Mouse (Mus musculus) midbrain, embryonic 14.5 days (tissue): ENCODE measurements around the gene Avil. TPM values are rescaled to one million over a fixed set of nuclear protein-coding genes. Genes with fewer than 3 reads are reported as not detected.
"Not testable (repeated sequence)": the region's sequence is repeated elsewhere in the genome, so short reads cannot be mapped to it uniquely, and the experiment has no call there.

ENCODE experiments used
- ATAC-seq: fragments of 200-750 bp; cut with Nextera tagmentation; 2 replicates; pipeline ENCODE4 v1.8.0; 2017; ENCODE audit warnings: moderate number of reproducible peaks, moderate library complexity; ENCODE audit not compliant: low FRiP score, low TSS enrichment
- DNase-seq: peaks from one replicate; pipeline ENCODE4 v3.0.0-alpha.2; 2015
- H3K27ac ChIP-seq: fragments of 300-500 bp; sonication (generic); replicated peaks from 2 replicates; pipeline ENCODE4 v1.5.1; 2014; ENCODE audit warnings: mild to moderate bottlenecking, low read depth, low read length, moderate library complexity
- H3K27me3 ChIP-seq: fragments of 300-500 bp; sonication (generic); 2 replicates; pipeline ENCODE4 v1.6.1; 2014; ENCODE audit warnings: low read length, control low read depth, mixed read lengths; ENCODE audit not compliant: control insufficient read depth, insufficient read depth
- H3K36me3 ChIP-seq: fragments of 300-500 bp; sonication (generic); 2 replicates; pipeline ENCODE4 v1.6.1; 2014; ENCODE audit warnings: low read length, control low read depth; ENCODE audit not compliant: control insufficient read depth, insufficient read depth
- H3K4me1 ChIP-seq: fragments of 300-500 bp; sonication (generic); 2 replicates; pipeline ENCODE4 v1.6.1; 2014; ENCODE audit warnings: mild to moderate bottlenecking, antibody characterized with exemption, low read length, control low read depth; ENCODE audit not compliant: control insufficient read depth, insufficient read depth
- H3K4me2 ChIP-seq: fragments of 300-500 bp; sonication (generic); 2 replicates; pipeline ENCODE4 v1.6.1; 2014; ENCODE audit warnings: mild to moderate bottlenecking, low read length, moderate library complexity
- H3K4me3 ChIP-seq: fragments of 300-500 bp; sonication (generic); replicated peaks from 2 replicates; pipeline ENCODE4 v1.5.1; 2014; ENCODE audit warnings: low read depth, low read length
- H3K9ac ChIP-seq: fragments of 300-500 bp; sonication (generic); replicated peaks from 2 replicates; pipeline ENCODE4 v1.6.1; 2014; ENCODE audit warnings: mild to moderate bottlenecking, low read length, moderate library complexity
- H3K9me3 ChIP-seq: fragments of 300-500 bp; sonication (generic); 2 replicates; pipeline ENCODE4 v1.6.1; 2016; ENCODE audit warnings: low read length, control low read depth, mixed read lengths; ENCODE audit not compliant: control insufficient read depth
- WGBS: fragments of 180-500 bp; shearing (Covaris S2); extraction: QIAGEN DNeasy Blood & Tissue Kit; methylation state at CpG from one replicate; pipeline ENCODE4 v1.1.7; 2014; 5-methylcytosine and 5-hydroxymethylcytosine counted together
- polyA plus RNA-seq: library from polyadenylated mRNA; unstranded; fragments of >200 nt; fragmentation: Nextera tagmentation; extraction: Ambion mirVana; gene quantifications from 2 replicates; pipeline ENCODE4 v1.2.1, GENCODE M21; 2014

Gene Avil
- polyA plus RNA-seq, 1 experiment from 2014 or later = 2.1 TPM

GRCm38 (mm10) chr10:127058708-127059107 lies 58.2 kb downstream of the Avil start:
- peaks cover 29% of the 10 kb centered on the region; the same call in 1 of the 2 replicates for H3K4me1 ChIP-seq
- DNase-seq (peak; percentile 29), ATAC-seq (no peak)
- WGBS = 2% methylated on average over 8 of the region's 8 CpGs
- H3K9ac ChIP-seq = peak overlapping the region; percentile 98
- H3K27me3 ChIP-seq = no peaks in the 10 kb centered on the region
- H3K9me3 ChIP-seq = no peaks in the 10 kb centered on the region
- H3K36me3 ChIP-seq = peaks cover 43% of the 10 kb centered on the region
- peak overlapping the region; percentile 90 for H3K4me3 ChIP-seq
- H3K4me2 ChIP-seq = peak overlapping the region; percentile 75
- peak overlapping the region; percentile 97; the same call in 1 of the 2 replicates for H3K27ac ChIP-seq

DNA sequence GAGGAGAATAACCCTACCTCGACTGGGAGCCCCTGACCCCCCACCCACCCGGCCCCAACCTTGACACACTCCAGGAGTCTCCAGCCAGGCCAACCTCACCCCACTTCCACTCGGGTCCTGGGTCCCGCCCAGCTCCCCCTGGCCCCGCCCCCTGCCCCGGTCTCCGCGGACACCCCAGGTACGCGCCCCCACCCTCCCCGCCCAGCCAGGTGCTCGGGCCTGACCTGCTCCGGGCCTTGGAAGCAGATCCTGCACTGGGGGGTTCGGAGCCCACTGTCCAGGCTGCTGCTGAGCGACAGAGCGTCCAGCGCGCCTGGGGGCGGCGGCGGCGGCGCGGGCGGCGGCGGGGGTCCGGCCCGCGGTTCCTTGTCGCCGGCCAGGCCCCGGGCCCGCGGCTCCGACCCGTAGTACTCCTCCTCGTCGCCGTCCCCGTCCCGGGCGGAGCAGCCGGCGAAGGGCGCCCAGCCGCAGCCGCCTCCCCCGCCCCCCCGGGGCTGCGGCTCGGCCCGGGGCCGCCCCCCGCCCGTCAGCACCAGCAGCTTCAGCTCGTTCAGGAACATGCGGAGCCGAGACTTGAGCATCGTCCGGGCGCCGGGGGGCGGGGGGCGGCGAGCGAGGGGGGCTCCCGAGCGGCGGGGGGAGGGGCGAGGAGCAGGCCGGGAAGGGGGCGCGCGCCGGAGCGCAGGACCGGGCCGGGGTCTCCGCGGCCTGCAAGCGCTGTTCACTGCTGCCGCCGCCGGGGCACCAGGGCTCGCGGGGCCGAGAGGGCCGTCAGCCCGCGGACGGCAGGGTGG lies 58.9 kb downstream of the Avil start:
- Histone ChIP-seq H3K9me3 (no peaks in the 10 kb centered on the region), H3K27me3 (no peaks in the 10 kb centered on the region), H3K36me3 (peaks cover 36% of the 10 kb centered on the region), H3K4me2 (peak overlapping the region; percentile 75), H3K4me3 (peak overlapping the region; percentile 90), H3K4me1 (peaks cover 29% of the 10 kb centered on the region; the same call in 1 of the 2 replicates), H3K9ac (peak overlapping the region; percentile 98), H3K27ac (peak overlapping the region; percentile 97)
- under 1% methylated on average over 64 of the region's 92 CpGs for WGBS
- 0 out of 2 replicates have a peak, but pooled peaks have one; percentile 1 for ATAC-seq
- DNase-seq = peak; percentile 78

DNA sequence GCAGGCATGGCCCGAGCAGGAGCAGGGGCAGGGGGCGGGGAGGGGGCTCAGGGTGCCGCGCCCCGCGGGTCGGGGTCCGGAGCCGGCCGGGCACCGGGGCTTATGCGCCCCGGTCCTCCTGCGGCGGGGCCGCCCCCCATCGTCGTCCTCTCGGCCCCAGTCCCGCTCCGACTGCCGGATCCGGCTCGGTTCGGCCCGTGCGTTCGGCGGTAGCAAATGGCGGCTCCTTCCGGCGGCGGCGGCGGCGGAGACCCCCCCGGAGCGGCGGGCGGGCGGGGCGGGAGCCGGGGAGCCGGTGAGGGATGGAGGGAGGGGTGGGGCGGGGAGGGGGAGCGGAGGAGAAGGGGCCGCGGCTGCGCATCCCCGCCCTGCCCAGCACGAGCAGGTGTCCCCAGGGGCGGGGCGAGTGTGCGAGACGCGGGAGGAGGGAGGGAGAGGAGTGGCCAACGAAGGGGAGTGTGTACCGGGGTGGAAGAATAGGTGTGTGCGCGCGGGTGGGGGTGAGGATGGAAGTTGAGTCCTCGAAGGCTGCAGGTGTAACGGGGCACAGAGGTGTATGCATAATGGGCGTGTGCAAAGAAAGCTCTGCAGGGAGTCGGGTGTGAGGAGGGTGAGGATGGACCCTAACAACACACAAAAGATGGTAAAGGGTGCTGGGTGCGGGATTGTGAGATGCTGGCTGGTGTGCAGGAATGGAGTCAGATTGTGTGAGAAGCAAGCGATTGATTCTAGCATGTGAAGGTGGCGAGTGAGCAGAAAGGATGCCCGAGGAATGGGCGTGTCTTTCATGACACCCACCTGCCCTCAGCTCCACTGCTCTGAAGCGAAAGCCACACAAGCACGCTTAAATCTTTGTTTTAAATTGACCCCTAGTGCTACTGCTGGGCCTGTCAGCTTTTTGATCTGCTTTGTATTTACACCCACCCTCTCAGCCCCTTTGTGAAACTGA lies 59.7 kb downstream of the Avil start, which contains the start of gene March9:
TSS of gene March9 (minus strand) at position 217 of the 949 bp plus-strand sequence.
- peak within 1 kb of the TSS; percentile 75 for H3K4me2 ChIP-seq
- WGBS = under 1% methylated on average over 65 of the region's 72 CpGs
- peak within 1 kb of the TSS; percentile 97 for H3K27ac ChIP-seq
- no peaks in the 10 kb centered on the region for H3K9me3 ChIP-seq
- no peaks in the 10 kb centered on the region for H3K27me3 ChIP-seq
- DNase-seq = peak; percentile 96
- peak within 1 kb of the TSS; percentile 90 for H3K4me3 ChIP-seq
- ATAC-seq = peak; percentile 49
- H3K36me3 ChIP-seq = peaks cover 34% of the 10 kb centered on the region
- peaks cover 35% of the 10 kb centered on the region; the same call in 1 of the 2 replicates for H3K4me1 ChIP-seq
- peak within 1 kb of the TSS; percentile 98 for H3K9ac ChIP-seq

DNA sequence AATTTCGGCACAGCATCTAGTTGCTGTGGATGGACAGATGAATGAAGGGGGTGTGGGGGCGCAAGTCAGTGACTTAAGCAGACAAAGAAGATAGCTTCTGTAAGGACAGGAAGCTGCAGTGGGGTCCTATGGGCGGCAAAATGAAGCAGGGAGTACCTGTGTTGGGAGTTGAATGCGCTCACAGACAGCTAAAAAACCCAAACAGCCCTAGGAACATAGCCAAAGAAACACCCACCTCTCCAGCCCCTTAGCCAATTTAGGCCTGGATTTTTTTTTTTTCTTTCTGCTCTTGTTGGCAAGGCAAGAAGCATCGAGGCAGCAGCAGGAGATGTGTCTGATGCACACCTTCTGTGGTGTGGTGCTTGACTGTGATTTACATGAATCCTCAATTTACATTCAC lies 60.6 kb downstream of the Avil start:
- Histone ChIP-seq H3K4me3 (peak overlapping the region; percentile 90), H3K9me3 (no peaks in the 10 kb centered on the region), H3K4me2 (peak overlapping the region; percentile 75), H3K27me3 (no peaks in the 10 kb centered on the region), H3K36me3 (peaks cover 34% of the 10 kb centered on the region), H3K4me1 (peaks cover 31% of the 10 kb centered on the region; the same call in 1 of the 2 replicates), H3K27ac (peak overlapping the region; percentile 97), H3K9ac (peak overlapping the region; percentile 98; the same call in 1 of the 2 replicates)
- WGBS = 15% methylated on average over 5 of the region's 5 CpGs
- DNase-seq (peak; percentile 49), ATAC-seq (no peak)

GRCm38 (mm10) chr10:127061513-127061912 lies 61.0 kb downstream of the Avil start:
- Histone ChIP-seq H3K4me2 (peak overlapping the region; percentile 75), H3K4me3 (peak overlapping the region; percentile 90; the same call in 1 of the 2 replicates), H3K9me3 (no peaks in the 10 kb centered on the region), H3K36me3 (peaks cover 34% of the 10 kb centered on the region), H3K4me1 (peaks cover 31% of the 10 kb centered on the region; the same call in 1 of the 2 replicates), H3K27me3 (no peaks in the 10 kb centered on the region), H3K27ac (peak overlapping the region; percentile 97), H3K9ac (peak overlapping the region; percentile 98; the same call in 1 of the 2 replicates)
- no peak for ATAC-seq
- 69% methylated on average over 2 of the region's 2 CpGs for WGBS
- no peak for DNase-seq

DNA sequence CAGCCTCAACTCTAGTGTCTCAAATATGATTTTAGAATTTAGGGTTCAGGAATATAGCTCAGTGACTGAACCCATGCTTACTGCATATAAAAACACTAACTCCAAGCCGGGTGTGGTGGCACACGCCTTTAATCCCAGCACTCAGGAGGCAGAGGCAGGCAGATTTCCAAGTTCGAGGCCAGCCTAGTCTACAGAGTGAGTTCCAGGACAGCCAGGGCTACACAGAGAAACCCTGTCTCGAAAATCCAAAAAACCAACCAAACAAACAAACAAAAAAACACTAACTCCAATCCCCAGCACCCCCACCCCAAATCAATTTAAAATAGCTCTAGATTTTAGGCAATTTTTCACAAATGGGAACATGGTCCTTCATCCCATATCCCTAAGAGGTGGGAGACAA lies 61.6 kb downstream of the Avil start:
- DNase-seq, H3K9ac ChIP-seq, H3K4me2 ChIP-seq, H3K4me3 ChIP-seq, ATAC-seq, H3K27me3 ChIP-seq, H3K27ac ChIP-seq, H3K9me3 ChIP-seq: not testable (repeated sequence)
- Histone ChIP-seq H3K36me3 (peaks cover 34% of the 10 kb centered on the region), H3K4me1 (peaks cover 31% of the 10 kb centered on the region; the same call in 1 of the 2 replicates)
- 92% methylated on average over 4 of the region's 4 CpGs for WGBS

GRCm38 (mm10) chr10:127062503-127062902 lies 62.0 kb downstream of the Avil start:
- 81% methylated on average over 5 of the region's 5 CpGs for WGBS

DNA sequence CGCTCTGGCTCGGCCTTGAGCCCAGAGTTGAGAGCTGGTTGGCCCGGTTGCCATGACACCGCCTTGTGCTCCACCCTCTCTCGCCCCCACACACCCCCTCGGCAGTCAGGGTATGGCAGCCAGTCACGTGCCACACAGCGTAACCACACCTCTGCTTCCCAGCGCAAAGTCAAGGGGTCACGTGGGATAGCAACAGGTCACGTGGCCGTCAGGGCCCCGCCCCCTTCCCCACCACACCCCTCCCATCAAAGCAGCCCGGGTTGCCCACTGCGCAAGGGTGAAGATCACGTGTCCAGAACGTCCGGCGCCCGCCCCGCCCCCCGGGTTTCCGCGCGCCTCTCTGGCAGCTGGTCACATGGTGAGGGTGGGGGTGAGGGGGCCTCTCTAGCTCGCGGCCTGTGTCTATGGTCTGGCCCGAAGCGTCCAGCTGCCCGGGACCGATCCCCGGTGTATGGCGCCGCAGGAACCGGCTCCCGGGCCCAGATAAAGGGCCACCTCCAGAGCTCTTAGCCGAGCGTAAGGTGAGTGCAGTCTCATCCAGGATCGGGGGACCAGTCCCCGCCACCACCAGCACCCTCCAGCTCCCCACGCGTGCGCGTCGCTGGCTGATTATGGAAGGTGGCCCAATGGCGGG lies 62.8 kb downstream of the Avil start, which contains the start of gene Cdk4:
TSS of gene Cdk4 (plus strand) at position 296 of the 634 bp plus-strand sequence.
- Histone ChIP-seq H3K4me3 (peak within 1 kb of the TSS; percentile 78), H3K4me2 (peak within 1 kb of the TSS; percentile 82), H3K9ac (peak within 1 kb of the TSS; percentile 95), H3K27me3 (no peaks in the 10 kb centered on the region), H3K36me3 (peaks cover 37% of the 10 kb centered on the region), H3K9me3 (no peaks in the 10 kb centered on the region), H3K27ac (peak within 1 kb of the TSS; percentile 93), H3K4me1 (peaks cover 27% of the 10 kb centered on the region; the same call in 1 of the 2 replicates)
- WGBS = under 1% methylated on average over 46 of the region's 46 CpGs
- peak; percentile 99 for DNase-seq
- peak; percentile 91 for ATAC-seq

More at GRCm38 (mm10) chr10:127062503-127062902, 62.0 kb downstream of the Avil start:
- ATAC-seq = no peak
- H3K27ac ChIP-seq = peak overlapping the region; percentile 75
- no peak for DNase-seq
- no peak overlapping the region; the same call in 1 of the 2 replicates for H3K4me3 ChIP-seq
- no peaks in the 10 kb centered on the region for H3K9me3 ChIP-seq
- peaks cover 34% of the 10 kb centered on the region for H3K36me3 ChIP-seq
- no peaks in the 10 kb centered on the region for H3K27me3 ChIP-seq
- H3K9ac ChIP-seq = no peak overlapping the region
- peaks cover 31% of the 10 kb centered on the region; the same call in 1 of the 2 replicates for H3K4me1 ChIP-seq
- H3K4me2 ChIP-seq = peak overlapping the region; percentile 82
